In the genomic region with DNA sequence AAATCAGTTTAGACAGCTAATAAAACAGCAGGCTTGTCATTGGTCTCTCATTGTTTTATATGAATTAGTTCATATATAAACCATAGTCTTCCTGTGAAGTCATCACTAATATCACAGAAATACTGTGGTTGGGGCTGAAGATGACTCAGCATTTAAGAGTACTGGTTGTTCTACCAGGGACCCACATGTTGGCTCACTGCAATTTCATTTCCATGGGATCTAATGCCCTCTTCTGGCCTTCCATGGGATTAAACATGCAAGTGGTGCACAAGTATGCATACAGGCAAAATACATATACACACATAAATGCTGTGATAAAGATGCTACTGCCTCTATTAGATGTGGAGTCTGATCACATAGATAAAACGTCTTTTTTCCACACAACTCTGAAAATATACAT, we compare ENCODE assay signal across 9 mouse cellular contexts.
DNase-seq lines count a peak whose midpoint lies in the region; ATAC-seq lines count a peak whose summit lies in the region.
"Had no signal": no experiment of that assay in that cellular context is flagged by ENCODE, and none has a peak within 500 bp of the region (broad histone marks: within the 10 kb centered on the region; RNA-seq: fewer than 3 reads in every experiment).

No protein-coding gene starts in this region.

- peak; percentile 86 for ATAC-seq in megakaryocyte progenitor cell, adult 5-6 weeks (replicated peaks; ENCODE audit: poor library complexity)
- ATAC-seq: forebrain, embryonic 15.5 days had no signal

- DNase-seq in cerebellum, postnatal 10 days: peak; percentile 30 to 42
- DNase-seq in cerebellum, adult 9-10 months: no peak
- peak; percentile 1 for DNase-seq in left cerebral cortex, postnatal 4 days
- DNase-seq in left cerebral cortex, adult 18-20 months (ENCODE audit: low spot score in 2 of 2): no peak
- DNase-seq in embryo, embryonic 10 days (ENCODE audit: low spot score): peak; percentile 53
- no peak for DNase-seq in frontal cortex, postnatal 25 days (ENCODE audit: low spot score in 2 of 2)
- DNase-seq in ovary, postnatal 10 days (ENCODE audit: low spot score): no peak

- intact Hi-C loops in left cerebral cortex, postnatal 4 days (cut with DNase I): no loop called here

Comparison
In these comparisons a context has a peak if more than half of its experiments do, and no peak if none do; other contexts are left out.
1. DNase-seq: peak in cerebellum, postnatal 10 days (2 of 2), left cerebral cortex, postnatal 4 days (single experiment) and embryo, embryonic 10 days (single experiment); none in cerebellum, adult 9-10 months (single experiment), left cerebral cortex, adult 18-20 months (0 of 2), frontal cortex, postnatal 25 days (0 of 2) and ovary, postnatal 10 days (single experiment).